Mouse (Mus musculus) lung, postnatal 0 days (tissue): ENCODE measurements around the gene Cep104. TPM values are rescaled to one million over a fixed set of nuclear protein-coding genes. Genes with fewer than 3 reads are reported as not detected.

Experiments used
- ATAC-seq: fragments of 200-750 bp; cut with Nextera tagmentation; 2 replicates; pipeline ENCODE4 v1.8.0; 2017; ENCODE audit warnings: moderate library complexity
- DNase-seq: peaks from one replicate; pipeline ENCODE4 v3.0.0-alpha.2; 2016; ENCODE audit warnings: low spot score
- H3K27ac ChIP-seq: fragments of 300-500 bp; sonication (generic); 2 replicates; pipeline ENCODE4 v1.5.1; 2014; ENCODE audit warnings: antibody characterized with exemption, mild to moderate bottlenecking, low read length, mixed read lengths
- H3K27me3 ChIP-seq: fragments of 300-500 bp; sonication (generic); replicated peaks from 2 replicates; pipeline ENCODE4 v1.6.1; 2014; ENCODE audit warnings: low read length, mixed read lengths; ENCODE audit not compliant: insufficient read depth
- H3K36me3 ChIP-seq: fragments of 300-500 bp; sonication (generic); 2 replicates; pipeline ENCODE4 v1.6.1; 2014; ENCODE audit warnings: low read length, mixed read lengths; ENCODE audit not compliant: insufficient read depth
- H3K4me1 ChIP-seq: fragments of 300-500 bp; sonication (generic); 2 replicates; pipeline ENCODE4 v1.6.1; 2014; ENCODE audit warnings: antibody characterized with exemption, low read depth, low read length, mixed read lengths; ENCODE audit not compliant: insufficient read depth
- H3K4me2 ChIP-seq: fragments of 300-500 bp; sonication (generic); replicated peaks from 2 replicates; pipeline ENCODE4 v1.6.1; 2014; ENCODE audit warnings: low read depth, mild to moderate bottlenecking, low read length, moderate library complexity, mixed read lengths
- H3K4me3 ChIP-seq: fragments of 300-500 bp; sonication (generic); 2 replicates; pipeline ENCODE4 v1.5.1; 2014; ENCODE audit warnings: low read depth, low read length
- H3K9ac ChIP-seq: fragments of 300-500 bp; sonication (generic); replicated peaks from 2 replicates; pipeline ENCODE4 v1.6.1; 2014; ENCODE audit warnings: low read depth, mild to moderate bottlenecking
- H3K9me3 ChIP-seq: fragments of 300-500 bp; sonication (generic); 2 replicates; pipeline ENCODE4 v1.6.1; 2016; ENCODE audit warnings: low read length, mixed read lengths
- CTCF ChIP-seq: IDR thresholded peaks from 2 replicates; pipeline ENCODE4 v1.5.1; 2016; ENCODE audit warnings: antibody characterized with exemption, mild to moderate bottlenecking
- EP300 ChIP-seq: IDR thresholded peaks from 2 replicates; pipeline ENCODE4 v1.6.1; 2016; ENCODE audit warnings: antibody characterized with exemption, mild to moderate bottlenecking, control low read depth
- WGBS: fragments of 180-500 bp; shearing (Covaris S2); extraction: QIAGEN DNeasy Blood & Tissue Kit; methylation state at CpG from one replicate; pipeline ENCODE4 v1.1.7; 2014; 5-methylcytosine and 5-hydroxymethylcytosine counted together
- polyA plus RNA-seq: library from polyadenylated mRNA; unstranded; fragments of >200 nt; fragmentation: Nextera tagmentation; extraction: Ambion mirVana; gene quantifications from 2 replicates; pipeline ENCODE4 v1.2.1, GENCODE M21; 2015

Gene Cep104
- polyA plus RNA-seq, 1 experiment from 2014 or later = 9.6 TPM

GRCm38 (mm10) chr4:154025641-154026440 is 50.8 kb downstream of the Cep104 start, which contains the start of gene Smim1:
Smim1 (minus strand) TSS chr4:154026230.
- DNase-seq (peak; percentile 94), ATAC-seq (peak; percentile 88)
- Histone ChIP-seq H3K4me2 (peak within 1 kb of the TSS; percentile 66), H3K9me3 (no peaks in the 10 kb centered on the region), H3K4me1 (peaks cover 14% of the 10 kb centered on the region), H3K27ac (peak within 1 kb of the TSS; percentile 76), H3K9ac (peak within 1 kb of the TSS; percentile 32), H3K27me3 (no peaks in the 10 kb centered on the region), H3K36me3 (peaks cover 9% of the 10 kb centered on the region; the same call in 1 of the 2 replicates), H3K4me3 (peak within 1 kb of the TSS; percentile 43)
- 3% methylated on average over 24 of the region's 33 CpGs for WGBS
- TF ChIP-seq EP300 (no peak), CTCF (peak; percentile 75)

GRCm38 (mm10) chr4:154026441-154026761 is 51.4 kb downstream of the Cep104 start:
- ATAC-seq (no peak), DNase-seq (no peak)
- Histone ChIP-seq H3K4me2 (peak overlapping the region; percentile 66), H3K4me1 (peaks cover 14% of the 10 kb centered on the region), H3K27me3 (no peaks in the 10 kb centered on the region), H3K4me3 (peak overlapping the region; percentile 43), H3K36me3 (0 out of 2 replicates have a peak, but pooled peaks cover 4% of the 10 kb centered on the region), H3K9me3 (no peaks in the 10 kb centered on the region), H3K9ac (no peak overlapping the region), H3K27ac (no peak overlapping the region)
- TF ChIP-seq EP300 (no peak), CTCF (no peak)
- 21% methylated on average over 2 of the region's 2 CpGs for WGBS

GRCm38 (mm10) chr4:154028066-154028465 is 53.1 kb downstream of the Cep104 start:
- no peak for ATAC-seq
- no peak overlapping the region for H3K4me3 ChIP-seq
- no peak for TF ChIP-seq EP300
- TF ChIP-seq CTCF = no peak
- DNase-seq = peak; percentile 27
- no peak overlapping the region for H3K27ac ChIP-seq
- H3K27me3 ChIP-seq = no peaks in the 10 kb centered on the region
- H3K4me2 ChIP-seq = no peak overlapping the region
- H3K36me3 ChIP-seq = no peaks in the 10 kb centered on the region
- H3K9ac ChIP-seq = no peak overlapping the region
- WGBS = 58% methylated on average over 7 of the region's 7 CpGs
- no peaks in the 10 kb centered on the region for H3K9me3 ChIP-seq
- H3K4me1 ChIP-seq = peaks cover 9% of the 10 kb centered on the region

GRCm38 (mm10) chr4:154028646-154029045 is 53.7 kb downstream of the Cep104 start:
- DNase-seq (no peak), ATAC-seq (no peak)
- no peaks in the 10 kb centered on the region for H3K27me3 ChIP-seq
- H3K27ac ChIP-seq = no peak overlapping the region
- H3K4me3 ChIP-seq = no peak overlapping the region
- no peaks in the 10 kb centered on the region for H3K36me3 ChIP-seq
- H3K4me1 ChIP-seq = peaks cover 9% of the 10 kb centered on the region
- TF ChIP-seq CTCF = peak; percentile 61
- no peak for TF ChIP-seq EP300
- H3K9me3 ChIP-seq = no peaks in the 10 kb centered on the region
- no peak overlapping the region for H3K4me2 ChIP-seq
- no peak overlapping the region for H3K9ac ChIP-seq

GRCm38 (mm10) chr4:154037123-154037522 is 62.1 kb downstream of the Cep104 start:
- H3K9ac ChIP-seq = no peak overlapping the region
- DNase-seq (no peak), ATAC-seq (no peak)
- TF ChIP-seq EP300 (no peak), CTCF (no peak)
- H3K4me2 ChIP-seq = no peak overlapping the region
- WGBS = 34% methylated on average over 2 of the region's 3 CpGs
- no peak overlapping the region for H3K4me3 ChIP-seq
- H3K9me3 ChIP-seq = no peaks in the 10 kb centered on the region
- no peaks in the 10 kb centered on the region for H3K4me1 ChIP-seq
- no peak overlapping the region for H3K27ac ChIP-seq
- no peaks in the 10 kb centered on the region for H3K36me3 ChIP-seq
- H3K27me3 ChIP-seq = no peaks in the 10 kb centered on the region

DNA sequence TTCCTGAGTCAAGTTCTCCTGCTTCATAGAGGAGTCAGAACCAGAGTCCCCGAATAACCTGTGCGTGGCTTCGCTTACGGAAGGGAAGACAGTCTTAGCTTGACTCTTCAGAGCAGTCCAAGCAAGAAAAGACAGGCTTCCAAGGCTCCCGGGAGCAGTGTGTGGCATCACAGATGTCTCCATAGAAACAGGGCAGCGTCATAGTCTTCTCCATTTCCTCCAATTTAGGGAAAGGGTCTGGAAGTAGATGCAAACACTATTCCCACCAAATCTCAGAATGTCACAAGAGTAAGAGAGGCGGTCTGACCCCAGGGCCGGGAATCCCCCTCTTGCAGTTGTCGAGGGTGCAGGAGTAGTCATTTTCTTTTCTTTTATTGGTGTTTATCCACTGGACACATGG is 67.6 kb downstream of the Cep104 start, which contains the start of gene Ccdc27:
Gene Ccdc27 (minus strand): TSS at position 101 of the 400 bp plus-strand sequence.
- H3K9me3 ChIP-seq = no peaks in the 10 kb centered on the region
- no peak within 1 kb of the TSS for H3K9ac ChIP-seq
- DNase-seq (no peak), ATAC-seq (no peak)
- no peak for TF ChIP-seq CTCF
- TF ChIP-seq EP300 = no peak
- no peak within 1 kb of the TSS for H3K27ac ChIP-seq
- H3K27me3 ChIP-seq = no peaks in the 10 kb centered on the region
- no peaks in the 10 kb centered on the region for H3K36me3 ChIP-seq
- WGBS = 79% methylated on average over 9 of the region's 9 CpGs
- H3K4me3 ChIP-seq = no peak within 1 kb of the TSS
- H3K4me2 ChIP-seq = no peak within 1 kb of the TSS
- H3K4me1 ChIP-seq = no peaks in the 10 kb centered on the region
